Mouse (Mus musculus) WW6 (cell line): ENCODE results near the gene Itga6.
"Not testable (repeated sequence)": the region's sequence is repeated elsewhere in the genome, so short reads cannot be mapped to it uniquely, and the experiment has no call there.

ENCODE experiments used
- DNase-seq: peaks from one replicate; pipeline ENCODE4 v3.0.0-alpha.2; 2013; ENCODE audit warnings: low read depth, low spot score

Gene Itga6

DNA sequence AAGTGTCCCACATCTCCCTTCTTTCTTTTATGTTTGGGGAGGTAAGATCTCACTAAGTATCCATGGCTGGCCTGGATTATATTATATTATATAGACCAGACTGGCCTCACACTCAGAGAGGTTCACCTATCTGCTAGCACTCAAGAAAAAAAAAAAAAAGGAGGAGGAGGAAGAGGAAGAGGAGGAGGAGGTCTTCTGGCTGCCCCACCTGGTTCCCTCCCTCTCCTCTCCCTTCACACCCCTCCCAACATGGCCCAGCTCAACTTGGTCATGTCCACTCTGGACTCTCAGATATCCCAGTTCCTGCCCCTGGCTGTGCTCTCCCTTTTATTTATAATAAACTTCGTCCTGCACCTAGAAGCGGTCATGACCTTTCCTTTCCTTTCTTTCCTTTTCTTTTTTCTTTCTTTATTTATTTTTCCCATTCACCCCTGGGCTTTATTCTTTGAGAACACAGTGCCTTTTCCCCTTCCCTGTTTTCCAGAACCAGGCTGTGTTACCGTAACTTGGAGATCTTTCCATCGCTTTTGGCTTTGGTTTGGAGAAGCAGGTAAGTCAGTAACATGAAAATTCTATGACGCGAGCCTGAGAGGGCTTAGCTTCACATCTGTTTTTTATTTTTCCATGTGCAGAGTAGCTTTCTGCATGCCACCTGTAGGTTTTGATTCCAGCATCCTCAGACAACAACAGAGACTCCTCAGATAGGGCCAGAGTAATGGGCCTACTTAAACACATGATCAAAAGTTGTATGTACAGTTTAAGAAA lies at the start of gene Itga6:
Gene Itga6, plus strand, starts transcription at position 7 of the 765 bp plus-strand sequence.
- no peak for DNase-seq

DNA sequence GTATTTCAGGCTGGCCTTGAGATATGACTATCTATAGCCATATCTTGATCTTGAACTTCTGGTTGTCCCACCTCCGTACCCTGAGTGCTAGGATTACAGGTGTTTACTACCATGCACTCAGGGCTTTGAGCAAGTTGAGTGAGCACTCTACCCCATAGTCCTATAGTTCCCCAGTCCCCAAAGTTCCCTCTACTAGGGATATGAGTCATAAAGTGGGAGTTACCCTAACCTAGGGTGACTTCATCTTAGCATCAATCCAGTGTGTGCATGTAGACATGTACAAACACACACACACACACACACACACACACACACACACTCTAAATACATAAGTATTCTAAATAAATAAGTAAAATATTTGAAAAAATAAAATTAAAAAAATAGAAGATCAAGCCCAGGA lies 48.6 kb upstream of the Itga6 start:
- DNase-seq = no peak

GRCm38 (mm10) chr2:71697408-71698336 lies 47.7 kb upstream of the Itga6 start:
- no peak for DNase-seq

GRCm38 (mm10) chr2:71698366-71698765 lies 47.0 kb upstream of the Itga6 start:
- DNase-seq = no peak

GRCm38 (mm10) chr2:71698942-71699341 lies 46.5 kb upstream of the Itga6 start:
- DNase-seq = no peak

- no peak for DNase-seq
Observed at GRCm38 (mm10) chr2:71701341-71701740, 44.1 kb upstream of the Itga6 start.

DNA sequence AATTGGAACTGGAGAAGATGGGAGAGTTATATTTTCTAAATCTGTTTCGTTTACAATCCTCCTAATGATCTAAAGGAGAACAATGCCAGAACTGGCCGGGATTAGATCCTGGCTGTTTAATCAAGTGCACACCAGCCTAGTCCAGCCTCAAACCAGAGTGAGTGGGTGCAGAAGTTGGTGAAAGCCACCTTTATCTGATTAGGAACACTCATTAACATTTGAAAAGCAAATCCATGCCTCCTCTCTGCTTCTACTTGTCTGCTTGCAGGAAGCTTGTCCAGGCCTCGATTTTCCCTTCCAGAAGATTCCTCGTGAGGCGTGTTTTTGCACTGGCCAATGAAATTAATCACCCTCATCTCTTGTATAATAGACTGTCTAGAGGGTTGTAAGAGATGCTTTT lies 41.1 kb upstream of the Itga6 start:
- DNase-seq = peak; percentile 55

DNA sequence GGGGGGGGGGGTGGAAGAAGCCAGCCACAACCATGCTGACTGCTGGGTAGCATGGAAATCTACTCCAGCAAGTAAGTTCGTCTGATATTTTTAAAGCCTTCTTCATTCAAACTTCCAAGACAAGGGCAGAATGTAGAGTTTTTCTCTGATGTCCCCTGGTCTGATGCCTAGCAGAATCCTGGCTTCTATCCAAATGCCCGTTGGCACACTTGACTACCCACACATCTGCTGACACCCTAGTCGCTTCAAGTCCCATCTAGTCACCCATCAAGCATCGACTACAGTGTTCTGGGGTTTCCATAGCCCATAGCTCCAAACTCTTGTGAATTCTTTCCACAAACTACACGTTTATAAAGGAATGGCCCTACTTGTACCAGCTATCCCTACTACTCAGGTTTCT lies 36.5 kb upstream of the Itga6 start:
- DNase-seq = no peak

DNA sequence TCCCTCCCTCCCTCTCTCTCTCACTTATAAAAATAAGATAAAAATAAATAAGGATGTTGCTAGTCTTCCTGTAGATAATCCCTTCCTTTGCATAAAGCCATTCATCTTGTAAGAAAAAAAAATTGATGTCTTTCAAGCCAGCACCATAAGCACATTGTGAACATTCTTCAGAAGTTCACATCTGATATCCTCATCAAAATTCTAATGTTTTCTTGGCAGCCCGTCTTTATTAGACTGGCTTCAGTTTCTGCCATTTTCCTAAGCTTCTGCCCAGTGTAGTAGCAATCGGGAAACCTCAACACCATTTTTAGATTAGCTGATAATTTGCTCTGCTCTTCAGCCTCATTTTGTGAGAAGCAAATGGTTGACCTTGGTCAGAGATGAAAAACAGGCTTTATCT lies 33.8 kb upstream of the Itga6 start:
- DNase-seq = no peak

- no peak for DNase-seq
Observed at GRCm38 (mm10) chr2:71714416-71714815, 31.0 kb upstream of the Itga6 start.

GRCm38 (mm10) chr2:71719005-71719386 lies 26.4 kb upstream of the Itga6 start:
- peak; percentile 68 for DNase-seq

DNA sequence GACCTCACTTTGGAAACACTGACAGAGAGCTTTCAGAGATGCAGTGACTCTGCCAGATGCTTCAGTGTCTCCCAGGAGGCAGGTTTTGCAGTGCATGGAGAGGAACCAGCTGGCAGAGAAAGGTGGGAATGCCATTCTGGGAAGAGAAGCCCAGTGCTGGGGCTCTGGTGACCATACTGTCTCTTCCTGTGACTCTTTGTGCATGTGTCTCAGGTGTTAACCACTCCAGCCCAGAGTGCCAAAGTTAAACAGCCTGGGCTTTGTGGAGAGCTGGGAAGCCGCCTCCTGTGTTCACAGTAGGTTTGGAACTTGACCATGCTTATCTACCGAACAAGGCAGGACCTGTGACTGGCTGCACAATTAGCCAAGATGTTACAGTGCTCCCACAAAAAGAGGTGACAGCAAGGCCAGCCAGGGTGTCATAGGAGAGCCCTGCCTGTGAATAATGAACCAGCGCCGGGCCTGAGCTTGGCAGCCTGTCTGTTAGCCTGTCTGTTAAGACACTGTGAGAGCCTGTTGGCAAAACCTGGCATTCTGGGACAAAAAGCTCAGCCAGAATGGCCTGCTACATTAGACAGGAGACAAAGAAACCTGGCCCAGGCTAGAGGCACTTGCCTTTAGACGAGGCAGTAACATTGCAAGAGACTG lies 25.9 kb upstream of the Itga6 start:
- DNase-seq = no peak

- DNase-seq = not testable (repeated sequence)
Observed at GRCm38 (mm10) chr2:71720556-71720955, 24.9 kb upstream of the Itga6 start.

DNA sequence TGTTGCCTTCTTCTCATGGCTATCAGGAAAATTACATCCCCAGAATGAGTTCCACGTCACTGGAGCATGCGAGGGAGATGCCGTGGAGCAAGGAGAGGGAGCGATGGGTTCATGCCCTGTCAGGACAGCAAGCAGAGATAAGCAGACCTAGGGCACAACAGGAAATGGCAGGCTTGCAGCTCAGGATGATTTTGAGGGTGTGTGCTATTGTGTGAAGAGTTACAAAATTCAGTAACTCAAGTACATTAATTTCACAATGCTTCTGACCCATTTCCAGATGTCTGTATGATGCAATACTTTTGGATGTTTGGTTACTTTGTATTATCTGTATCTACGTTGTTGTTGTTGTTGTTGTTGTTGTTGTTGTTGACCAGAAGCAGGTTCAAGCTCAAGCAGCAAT lies 22.5 kb upstream of the Itga6 start:
- no peak for DNase-seq

DNA sequence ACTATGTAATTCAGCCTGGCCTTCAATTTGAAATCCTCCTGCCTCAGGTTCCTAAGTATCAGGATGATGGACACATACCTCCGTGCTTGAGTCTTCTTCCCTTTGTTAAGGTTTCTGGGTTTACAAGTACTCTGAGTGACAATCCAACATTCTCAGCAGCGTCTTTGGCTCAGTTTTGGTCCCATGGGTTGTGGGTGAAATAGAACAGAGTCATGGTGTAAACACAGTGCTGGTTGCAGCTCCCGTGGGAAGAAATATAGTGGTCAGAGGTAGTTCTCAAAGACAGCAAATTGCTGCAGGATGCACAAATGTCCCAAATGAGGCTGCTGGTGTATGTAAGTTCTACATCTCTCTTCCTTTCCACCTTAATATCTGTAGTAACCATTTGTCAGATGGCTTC lies 21.8 kb upstream of the Itga6 start:
- DNase-seq = no peak

DNA sequence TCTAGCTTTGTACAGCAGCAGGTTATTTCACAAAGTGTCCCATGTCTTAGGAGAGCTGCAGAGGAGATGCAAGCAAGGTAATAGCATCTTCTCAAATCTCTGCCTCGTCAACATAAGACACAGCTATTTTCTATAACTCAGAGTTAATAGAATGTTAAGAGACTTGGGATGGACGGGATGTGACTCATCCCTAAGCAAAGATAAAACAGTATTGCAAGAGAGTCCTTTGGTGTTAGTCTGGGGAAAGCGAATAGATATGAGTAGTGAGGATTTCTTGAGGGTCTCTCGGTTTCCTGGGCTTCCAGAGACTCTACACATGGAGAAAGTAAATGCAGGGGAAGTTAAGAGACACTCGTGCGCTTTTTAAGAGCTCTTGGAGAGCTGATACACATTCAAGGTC lies 21.4 kb upstream of the Itga6 start:
- no peak for DNase-seq

GRCm38 (mm10) chr2:71725446-71725845 lies 20.0 kb upstream of the Itga6 start:
- DNase-seq = no peak

DNA sequence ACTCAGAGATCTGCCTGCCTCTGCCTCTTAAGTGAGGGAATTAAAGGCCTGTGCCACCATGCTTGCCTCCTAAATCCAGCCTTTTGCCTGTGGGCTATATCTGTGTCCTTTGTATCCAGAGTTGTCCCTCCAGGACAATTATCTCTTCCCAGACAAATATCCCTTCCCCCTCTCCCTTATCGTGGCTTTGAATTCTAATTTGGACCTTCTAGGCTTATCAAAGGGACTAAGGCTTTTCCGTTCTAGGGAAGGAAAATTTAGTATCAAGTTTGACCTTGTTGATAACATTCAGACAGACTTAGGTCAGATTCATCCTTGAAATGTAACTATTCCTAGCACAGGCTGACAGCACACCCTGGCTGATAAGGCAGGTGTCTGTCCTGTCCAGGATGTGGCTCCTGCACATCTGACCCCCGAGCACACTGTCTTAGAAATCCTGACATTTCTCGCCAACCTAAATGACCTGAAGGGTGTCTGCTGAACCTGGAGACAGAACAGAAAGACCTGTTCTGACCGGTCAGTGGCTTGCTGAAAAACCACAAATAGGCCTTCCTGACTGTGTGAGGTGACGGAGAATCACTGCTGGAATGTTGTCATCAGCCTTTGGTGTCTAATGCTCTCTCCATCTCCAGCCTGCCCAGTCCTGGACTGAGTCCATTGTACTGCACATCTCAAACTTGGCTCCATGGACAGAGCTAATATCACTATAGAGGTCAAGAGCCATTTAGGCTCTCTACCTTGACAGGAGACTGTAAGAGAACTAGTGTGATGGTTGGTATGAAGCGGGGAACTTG lies 18.3 kb upstream of the Itga6 start:
- DNase-seq = no peak

- no peak for DNase-seq
Observed at GRCm38 (mm10) chr2:71728341-71728740, 17.1 kb upstream of the Itga6 start.

GRCm38 (mm10) chr2:71728796-71729195 lies 16.6 kb upstream of the Itga6 start:
- no peak for DNase-seq
